Mouse (Mus musculus) spleen, adult 2 months (tissue): Measurements from ENCODE around the gene Tpx2. TPM values are rescaled to one million over a fixed set of nuclear protein-coding genes. Genes with fewer than 3 reads are reported as not detected.

Experiments used
- DNase-seq, 2 experiments: peaks; one replicate each; pipeline versions ENCODE4 v3.0.0 to v3.0.0-alpha.2; 2012 to 2021; ENCODE audit warnings: low spot score in 2 of 2, low read depth in 1 of 2
- H3K27ac ChIP-seq: fragments of 200-500 bp; 2 replicates; pipeline ENCODE4 v1.5.1; 2012; ENCODE audit warnings: low read length, inconsistent platforms; ENCODE audit not compliant: insufficient read depth
- H3K27me3 ChIP-seq: fragments of 200-500 bp; 2 replicates; pipeline ENCODE4 v1.6.1; 2012; ENCODE audit warnings: mild to moderate bottlenecking, moderate library complexity, low read length, inconsistent platforms; ENCODE audit not compliant: control insufficient read depth, insufficient read depth
- H3K36me3 ChIP-seq: fragments of 200-500 bp; 2 replicates; pipeline ENCODE4 v1.6.1; 2012; ENCODE audit warnings: mild to moderate bottlenecking, low read length, inconsistent platforms; ENCODE audit not compliant: control insufficient read depth, insufficient read depth
- H3K4me1 ChIP-seq: fragments of 200-500 bp; 2 replicates; pipeline ENCODE4 v1.6.1; 2011; ENCODE audit warnings: inconsistent platforms; ENCODE audit not compliant: control insufficient read depth, insufficient read depth, insufficient read length
- H3K4me3 ChIP-seq: fragments of 200-500 bp; 2 replicates; pipeline ENCODE4 v1.5.1; 2011; ENCODE audit warnings: mild to moderate bottlenecking, inconsistent platforms; ENCODE audit not compliant: insufficient read depth, insufficient read length; ENCODE audit errors: extremely low read depth
- CTCF ChIP-seq: fragments of 200-500 bp; IDR thresholded peaks from 2 replicates; pipeline ENCODE4 v1.5.1; 2011; ENCODE audit warnings: mild to moderate bottlenecking, inconsistent platforms; ENCODE audit not compliant: insufficient read depth, insufficient read length, insufficient replicate concordance; ENCODE audit errors: extremely low read depth
- POLR2A ChIP-seq: fragments of 200-500 bp; IDR thresholded peaks from 2 replicates; pipeline ENCODE4 v1.6.1; 2011; ENCODE audit warnings: low read depth, low read length, inconsistent platforms
- WGBS: fragments of 180-500 bp; shearing (Covaris S2); methylation state at CpG from one replicate; pipeline ENCODE4 v1.1.7; 2018; 5-methylcytosine and 5-hydroxymethylcytosine counted together
- polyA plus RNA-seq: library from polyadenylated mRNA; depleted of rRNA; stranded (reverse); fragments of >200 nt; gene quantifications from 2 replicates; pipeline ENCODE4 v1.2.3, GENCODE M21; 2012

Tpx2 gene
- polyA plus RNA-seq, 1 experiment: 2.0 TPM

- no peak for TF ChIP-seq CTCF
- no peak for TF ChIP-seq POLR2A
- no peak for DNase-seq
- Histone ChIP-seq H3K4me1 (no peaks in the 10 kb centered on the region), H3K27me3 (no peaks in the 10 kb centered on the region), H3K27ac (no peak overlapping the region), H3K4me3 (no peak overlapping the region), H3K36me3 (no peaks in the 10 kb centered on the region)
- WGBS: 29% methylated on average over 2 of the region's 2 CpGs
Observed at GRCm38 (mm10) chr2:152930276-152930675, 82.5 kb downstream of the Tpx2 start.

DNA sequence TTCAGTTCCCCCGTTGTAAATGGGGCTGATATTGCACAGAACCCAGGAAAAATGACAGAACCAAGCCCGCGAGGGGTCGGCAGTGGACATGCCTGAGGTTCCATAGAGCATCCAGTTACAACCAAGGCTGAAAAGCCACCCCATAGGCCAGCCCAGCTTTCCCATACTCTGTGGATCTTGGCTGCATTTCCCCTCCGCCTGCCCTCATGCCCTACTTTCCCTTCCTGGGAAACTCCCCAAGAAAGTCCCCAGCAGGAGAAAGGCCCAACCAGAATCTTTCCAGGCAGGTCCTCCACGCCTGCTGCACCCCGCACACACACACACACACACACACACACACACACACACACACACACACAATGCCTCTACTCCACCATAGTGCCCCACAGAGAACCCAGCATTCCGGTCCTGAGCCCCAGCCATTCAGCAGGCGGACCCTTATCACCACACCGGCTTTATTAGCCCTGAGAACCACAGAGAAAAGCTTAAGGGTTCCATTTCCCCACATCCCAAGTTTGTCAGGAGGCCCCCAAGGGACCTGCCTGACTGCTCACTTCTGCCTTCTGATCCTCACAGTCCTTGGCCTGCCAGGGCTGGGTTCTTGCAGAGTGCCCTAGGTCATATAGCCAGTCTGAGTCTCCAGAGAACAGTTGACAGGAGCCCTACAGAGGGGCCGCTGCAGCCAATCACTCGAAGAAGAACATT is 83.8 kb downstream of the Tpx2 start:
- Histone ChIP-seq H3K4me3 (peak overlapping the region; percentile 24; the same call in 1 of the 2 replicates), H3K4me1 (no peaks in the 10 kb centered on the region), H3K27ac (peak overlapping the region; percentile 46; the same call in 1 of the 2 replicates), H3K27me3 (no peaks in the 10 kb centered on the region), H3K36me3 (no peaks in the 10 kb centered on the region)
- no peak for TF ChIP-seq CTCF
- WGBS: 86% methylated on average over 12 of the region's 12 CpGs
- no peak for DNase-seq

- no peaks in the 10 kb centered on the region for H3K4me1 ChIP-seq
- H3K27me3 ChIP-seq: no peaks in the 10 kb centered on the region
- DNase-seq: no peak
- H3K4me3 ChIP-seq: peak within 1 kb of the TSS; percentile 24; the same call in 1 of the 2 replicates
- peak within 1 kb of the TSS; percentile 46; the same call in 1 of the 2 replicates for H3K27ac ChIP-seq
- H3K36me3 ChIP-seq: no peaks in the 10 kb centered on the region
- WGBS: 10% methylated on average over 7 of the region's 9 CpGs
- TF ChIP-seq CTCF: no peak
- no peak for TF ChIP-seq POLR2A
Observed at GRCm38 (mm10) chr2:152933048-152933447, 85.3 kb downstream of the Tpx2 start, which contains the start of gene Foxs1. TSS of gene Foxs1 (minus strand) at chr2:152933208.

DNA sequence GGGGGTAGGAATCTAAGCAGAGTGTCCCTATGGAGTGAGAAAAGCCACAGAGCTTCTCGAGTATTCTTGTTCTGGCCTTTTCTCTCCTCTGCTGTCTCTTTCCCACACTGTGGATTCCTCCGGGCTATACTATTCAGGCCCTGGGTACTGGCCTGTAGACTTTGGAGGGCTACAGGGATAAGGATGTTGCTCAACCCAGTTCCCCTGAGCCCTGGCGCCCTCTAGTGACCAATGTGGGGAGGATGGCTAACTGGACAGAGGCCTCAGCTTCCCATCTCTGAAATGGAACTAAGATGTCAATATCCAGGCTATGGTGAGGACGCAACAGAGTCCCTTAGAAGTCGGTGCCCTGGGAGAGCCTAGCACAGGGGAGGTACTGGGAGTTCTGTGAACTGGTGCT is 85.8 kb downstream of the Tpx2 start:
- DNase-seq: peak in 1 of 2 experiments; percentile 30
- H3K27me3 ChIP-seq: no peaks in the 10 kb centered on the region
- H3K4me1 ChIP-seq: no peaks in the 10 kb centered on the region
- WGBS: 42% methylated on average over 5 of the region's 5 CpGs
- H3K36me3 ChIP-seq: no peaks in the 10 kb centered on the region
- H3K4me3 ChIP-seq: no peak overlapping the region
- TF ChIP-seq POLR2A (no peak), CTCF (peak; percentile 48; the same call in 1 of the 2 replicates)
- no peak overlapping the region for H3K27ac ChIP-seq

- DNase-seq: peak in 1 of 2 experiments; percentile 25
- no peak overlapping the region for H3K4me3 ChIP-seq
- H3K27me3 ChIP-seq: peaks cover 5% of the 10 kb centered on the region
- H3K4me1 ChIP-seq: peaks cover 4% of the 10 kb centered on the region; the same call in 1 of the 2 replicates
- TF ChIP-seq POLR2A: no peak
- peak; percentile 65; the same call in 1 of the 2 replicates for TF ChIP-seq CTCF
- 5% methylated on average over 4 of the region's 4 CpGs for WGBS
- no peaks in the 10 kb centered on the region for H3K36me3 ChIP-seq
- H3K27ac ChIP-seq: no peak overlapping the region
Observed at GRCm38 (mm10) chr2:152939846-152940245, 92.1 kb downstream of the Tpx2 start.

GRCm38 (mm10) chr2:152941106-152941505 is 93.3 kb downstream of the Tpx2 start:
- Histone ChIP-seq H3K4me1 (peaks cover 4% of the 10 kb centered on the region; the same call in 1 of the 2 replicates), H3K4me3 (no peak overlapping the region), H3K36me3 (no peaks in the 10 kb centered on the region), H3K27ac (no peak overlapping the region), H3K27me3 (peaks cover 5% of the 10 kb centered on the region)
- WGBS: 84% methylated on average over 6 of the region's 6 CpGs
- DNase-seq: no peak
- TF ChIP-seq POLR2A (no peak), CTCF (no peak)

DNA sequence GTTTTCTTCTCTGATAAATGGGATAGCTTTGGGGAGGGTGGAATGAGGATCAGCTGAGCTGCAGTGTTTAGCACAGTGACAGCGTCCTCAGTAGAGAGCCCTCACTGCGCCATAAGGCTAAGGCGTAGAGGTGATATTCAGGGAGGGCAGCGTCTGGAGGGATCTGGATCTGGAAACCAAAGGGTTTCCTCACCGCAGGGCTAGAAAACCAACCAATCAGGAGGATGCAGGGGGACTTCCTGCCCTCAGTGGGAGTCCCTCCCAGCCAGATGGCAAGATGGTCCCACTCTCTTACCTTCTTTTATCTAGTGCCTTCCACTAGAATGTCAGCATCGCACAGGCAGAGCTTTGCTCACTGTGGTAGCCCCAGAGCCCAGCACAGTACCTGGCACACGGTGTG is 94.0 kb downstream of the Tpx2 start:
- Histone ChIP-seq H3K4me1 (peaks cover 4% of the 10 kb centered on the region; the same call in 1 of the 2 replicates), H3K4me3 (no peak overlapping the region), H3K27ac (no peak overlapping the region), H3K36me3 (no peaks in the 10 kb centered on the region), H3K27me3 (peaks cover 5% of the 10 kb centered on the region)
- no peak for TF ChIP-seq CTCF
- TF ChIP-seq POLR2A: no peak
- DNase-seq: no peak
- 24% methylated on average over 7 of the region's 7 CpGs for WGBS
